Mouse (Mus musculus): Measurements from ENCODE around the gene Umad1.

The Umad1 gene

DNA sequence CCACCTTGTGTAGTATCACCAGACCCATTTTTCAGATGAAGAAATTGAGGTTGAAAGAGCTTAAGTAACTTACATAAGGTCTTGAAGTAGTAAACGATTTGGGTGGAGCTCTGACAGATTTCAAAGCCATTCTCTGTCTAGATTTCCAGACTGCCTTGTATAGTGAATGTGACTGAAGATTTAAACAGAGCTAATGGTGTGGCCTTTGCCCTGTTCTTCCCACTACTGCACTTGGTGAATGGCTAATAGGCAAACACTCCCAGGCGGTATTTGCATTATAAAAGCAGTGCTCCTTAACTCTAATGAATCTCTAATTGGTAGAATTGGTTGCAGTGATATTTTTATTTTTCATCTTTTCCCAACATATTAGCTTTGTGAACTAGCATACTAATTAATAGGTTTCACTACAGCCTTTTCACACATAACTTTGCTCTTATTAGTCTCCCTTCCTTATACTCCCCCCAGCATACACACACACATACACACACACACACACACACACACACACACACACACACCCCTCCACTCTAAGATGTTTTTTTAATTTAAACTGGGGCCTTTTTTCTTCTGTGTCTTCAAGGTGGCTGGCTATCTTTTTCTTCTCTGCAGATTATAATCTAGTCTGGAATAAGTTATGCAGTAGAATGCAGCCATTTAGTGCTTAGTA is 109.2 kb downstream of the Umad1 start:
- DNase-seq (ENCODE audit: low spot score in 2 of 2) = no peak

DNA sequence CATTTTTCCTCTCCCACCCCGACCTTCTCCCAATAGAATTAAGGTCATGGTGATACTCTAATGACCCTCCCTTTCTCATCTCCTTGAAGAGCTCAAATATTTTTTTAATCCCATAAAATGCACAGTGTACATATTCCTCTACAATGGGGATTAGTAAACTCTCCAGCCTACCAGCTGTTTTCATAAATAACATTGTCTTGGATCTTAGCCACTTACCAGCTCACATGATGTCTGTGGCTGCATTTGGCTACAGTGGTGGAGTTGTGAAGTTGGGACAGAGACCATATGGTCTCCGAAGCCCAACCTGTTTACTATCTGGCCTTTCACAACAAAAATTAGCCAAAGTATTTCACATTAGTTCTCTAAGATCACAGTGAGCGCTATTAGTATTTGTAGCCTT is 111.5 kb downstream of the Umad1 start:
- no peak for DNase-seq (ENCODE audit: low spot score in 2 of 2)

DNA sequence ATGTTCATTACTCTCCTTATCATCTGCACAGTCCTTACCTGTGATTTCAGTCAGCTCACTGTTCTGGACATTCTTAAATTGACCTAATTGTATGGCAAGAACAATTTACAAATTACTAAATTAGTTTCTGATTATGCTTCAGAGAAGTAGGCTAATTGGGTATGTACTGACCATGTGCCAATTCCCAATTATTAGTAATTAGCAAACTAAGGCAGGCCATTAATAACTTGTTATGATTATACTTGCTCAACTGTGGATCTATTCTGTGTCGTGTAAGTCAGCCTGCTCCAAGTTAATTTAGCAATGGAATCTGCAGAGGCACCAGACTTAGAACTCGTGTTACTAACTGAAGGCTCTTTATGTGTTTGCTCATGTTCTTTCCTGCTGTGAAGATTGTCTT is 114.0 kb downstream of the Umad1 start:
- DNase-seq (ENCODE audit: low spot score in 2 of 2) = no peak

DNA sequence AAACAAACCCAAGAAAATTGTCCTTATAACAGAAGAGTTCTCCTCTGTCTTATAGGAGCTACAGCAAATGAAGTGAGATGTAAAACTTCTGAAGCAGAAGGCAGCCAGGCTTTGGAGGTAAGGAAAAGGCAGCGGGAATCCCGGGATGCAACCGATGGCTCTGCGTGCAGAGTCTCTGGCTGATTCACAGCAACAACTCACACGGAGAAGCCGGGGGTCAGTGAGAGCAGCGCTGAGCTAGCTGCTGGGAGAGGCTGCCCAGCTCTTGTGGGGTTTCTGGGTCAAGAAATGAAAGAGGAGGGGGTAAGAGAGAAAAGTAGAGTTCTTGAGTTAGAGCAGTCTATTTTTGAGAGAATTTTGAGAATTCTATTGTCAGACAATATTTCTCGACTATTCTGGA is 114.8 kb downstream of the Umad1 start:
- no peak for DNase-seq (ENCODE audit: low spot score in 2 of 2)

DNA sequence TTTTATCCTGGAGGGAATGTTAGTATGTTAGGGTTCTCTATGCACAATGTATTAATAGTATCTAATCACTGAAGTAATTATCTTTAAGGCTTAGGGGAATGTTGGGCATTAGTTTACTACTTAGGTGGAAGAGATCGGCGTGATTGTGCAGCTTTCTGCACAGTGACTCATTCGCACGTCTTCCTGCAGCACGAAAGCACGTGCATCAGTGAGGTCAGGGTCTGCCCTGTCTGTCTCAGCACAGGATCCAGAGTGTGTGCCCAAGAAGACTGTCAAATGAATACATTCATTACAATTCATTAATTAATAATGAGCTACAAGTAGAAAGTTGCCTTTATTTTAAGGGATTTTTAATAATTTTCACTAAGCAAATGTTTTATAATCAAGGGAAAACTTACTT is 115.2 kb downstream of the Umad1 start:
- DNase-seq (ENCODE audit: low spot score in 2 of 2) = no peak

DNA sequence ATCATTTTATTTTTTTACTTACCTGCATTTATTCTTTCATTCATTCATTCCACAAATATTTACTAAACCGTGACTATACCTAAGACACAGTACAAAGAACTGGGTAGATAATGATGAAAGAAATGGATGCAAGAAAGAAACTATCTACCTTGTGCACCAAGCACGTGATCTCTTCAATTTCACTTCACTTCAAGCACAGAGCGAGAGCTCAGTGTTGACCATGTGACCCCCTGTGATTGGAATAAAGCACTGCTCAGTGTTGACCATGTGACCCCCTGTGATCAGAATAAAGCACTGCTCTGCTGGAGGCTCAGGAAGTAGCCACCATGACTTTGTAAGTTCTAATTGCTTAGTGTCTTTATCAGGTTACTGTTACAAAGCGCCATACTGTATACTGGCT is 115.6 kb downstream of the Umad1 start:
- no peak for DNase-seq (ENCODE audit: low spot score in 2 of 2)

DNA sequence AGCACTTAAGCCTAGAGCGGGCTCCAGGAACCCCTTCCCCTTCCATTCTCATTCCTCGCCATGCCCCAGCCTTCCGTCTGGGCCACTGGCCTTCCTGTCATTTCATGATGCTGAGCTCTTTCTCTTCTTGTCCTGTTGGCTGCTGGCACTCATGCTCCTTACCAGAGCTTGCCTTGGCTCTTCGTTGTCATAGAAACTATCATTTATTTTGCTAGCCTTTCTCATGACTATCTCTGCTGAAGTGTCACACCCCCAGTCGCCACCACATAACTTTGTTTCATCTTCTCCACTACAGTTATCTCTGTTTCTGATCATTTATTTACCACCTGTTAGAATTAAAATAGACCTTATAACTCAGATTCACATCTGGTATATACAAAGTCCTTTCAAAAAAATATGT is 117.3 kb downstream of the Umad1 start:
- DNase-seq (ENCODE audit: low spot score in 2 of 2) = no peak

DNA sequence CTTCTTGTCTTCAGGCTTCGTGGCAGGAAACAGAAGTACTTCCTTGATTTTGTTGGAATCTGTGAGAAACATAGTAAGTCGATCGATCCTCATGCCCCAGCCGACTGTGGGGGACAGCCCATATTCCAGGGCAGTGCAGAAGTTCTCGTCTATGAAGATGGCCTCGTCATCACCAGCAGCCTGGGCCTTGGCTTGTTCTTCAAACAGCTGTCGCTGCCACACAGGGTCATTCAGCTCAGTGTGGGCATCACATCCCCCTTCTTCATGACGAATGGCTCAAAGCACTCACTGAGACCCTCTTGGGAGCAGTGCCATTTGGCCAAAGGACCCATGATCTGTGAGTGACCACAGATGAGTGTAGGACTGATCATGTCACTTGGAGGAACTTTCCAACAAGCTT is 118.6 kb downstream of the Umad1 start:
- no peak for DNase-seq (ENCODE audit: low spot score in 2 of 2)

DNA sequence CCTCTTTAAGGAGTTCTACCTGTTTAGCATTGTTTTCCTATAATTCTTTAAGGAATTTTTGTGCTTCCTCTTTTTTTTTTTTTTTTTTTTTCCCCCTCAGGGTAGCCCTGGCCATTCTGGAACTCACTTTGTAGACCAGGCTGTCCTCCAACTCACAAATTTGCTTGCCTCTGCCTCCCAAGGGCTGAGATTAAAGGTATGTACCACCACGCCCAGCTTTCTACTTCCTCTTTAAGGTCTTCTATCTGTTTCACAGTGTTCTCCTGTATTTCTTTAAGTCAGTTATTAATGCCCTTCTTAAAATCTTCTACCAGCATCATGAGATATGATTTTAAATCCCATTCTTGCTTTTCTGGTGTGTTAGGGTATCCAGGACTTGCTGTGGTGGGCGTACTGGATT is 130.2 kb downstream of the Umad1 start:
- DNase-seq (ENCODE audit: low spot score in 2 of 2) = no peak

DNA sequence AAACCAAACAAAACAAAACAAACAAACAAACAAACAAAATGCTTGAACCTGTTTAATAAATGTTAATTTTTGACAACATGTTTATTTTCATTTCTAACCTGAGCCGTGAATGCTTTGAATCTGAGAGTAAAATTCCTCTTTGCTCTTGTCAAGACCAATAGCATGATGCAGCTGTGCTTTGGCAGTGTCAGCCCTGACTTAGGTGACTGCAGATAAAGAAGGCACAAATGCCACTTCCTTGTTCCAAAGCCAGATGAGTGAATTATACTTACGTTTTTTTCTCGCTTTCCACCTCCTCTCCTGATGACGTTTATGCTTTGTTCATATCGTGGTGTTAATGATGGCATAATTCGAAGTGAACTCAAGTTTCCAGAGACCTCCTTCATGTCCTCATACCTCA is 131.2 kb downstream of the Umad1 start:
- no peak for DNase-seq (ENCODE audit: low spot score in 2 of 2)

DNA sequence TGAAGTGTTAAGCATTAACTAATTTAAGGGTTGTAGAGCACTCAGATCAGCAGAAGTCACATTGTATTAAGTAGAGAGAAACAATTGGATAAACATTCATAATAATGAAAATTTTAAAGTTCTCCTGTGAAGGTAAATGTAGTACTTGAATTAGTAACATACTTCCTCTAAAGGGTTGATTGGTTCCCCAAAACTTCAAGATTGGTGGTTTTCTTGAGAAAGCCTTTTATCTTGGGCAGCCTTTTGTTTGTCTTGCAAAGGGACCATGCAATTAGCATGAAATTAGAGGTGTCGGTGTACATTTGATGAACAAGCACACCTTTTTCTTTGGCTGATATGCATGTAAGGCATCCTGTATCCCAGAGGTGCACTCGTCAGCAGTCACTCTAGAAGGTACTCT is 131.8 kb downstream of the Umad1 start:
- no peak for DNase-seq (ENCODE audit: low spot score in 2 of 2)

DNA sequence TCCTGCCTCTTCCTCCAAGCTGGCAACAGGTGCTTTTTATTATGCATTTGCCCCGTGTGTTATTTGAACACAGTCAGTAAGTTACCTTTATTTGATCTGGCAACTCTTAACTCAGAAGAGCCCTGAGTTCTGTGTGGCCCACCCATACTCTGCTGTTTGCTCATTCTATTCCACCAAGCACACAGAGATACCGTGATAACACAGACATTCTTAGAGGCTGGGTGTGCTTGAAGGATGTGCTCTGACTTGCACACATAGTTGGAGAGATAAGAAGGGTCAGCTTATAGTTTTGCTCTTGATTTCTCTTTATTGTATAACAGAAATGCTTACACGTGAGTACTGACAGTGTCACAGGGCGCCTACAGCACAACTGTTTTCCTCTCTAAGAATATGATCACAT is 133.9 kb downstream of the Umad1 start:
- no peak for DNase-seq (ENCODE audit: low spot score in 2 of 2)

DNA sequence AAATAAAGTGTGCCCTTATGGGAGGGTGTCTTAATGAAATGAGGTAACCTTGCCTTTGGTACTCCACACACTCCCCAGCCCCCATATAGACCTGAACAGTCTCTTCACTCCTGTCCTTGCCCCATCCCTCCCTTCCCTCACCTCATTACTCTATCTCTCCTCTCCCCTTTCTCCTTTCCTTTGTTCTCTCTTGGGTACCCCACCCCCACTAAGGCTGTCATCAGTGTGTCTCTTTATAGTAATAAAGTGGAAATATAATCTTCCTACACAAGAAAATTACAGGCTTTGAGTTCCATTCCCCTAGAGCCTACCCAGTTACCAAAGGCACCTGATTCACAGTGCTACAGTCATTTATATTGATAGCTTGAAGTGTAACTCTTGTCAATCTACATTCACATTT is 135.0 kb downstream of the Umad1 start:
- DNase-seq (ENCODE audit: low spot score in 2 of 2) = no peak

DNA sequence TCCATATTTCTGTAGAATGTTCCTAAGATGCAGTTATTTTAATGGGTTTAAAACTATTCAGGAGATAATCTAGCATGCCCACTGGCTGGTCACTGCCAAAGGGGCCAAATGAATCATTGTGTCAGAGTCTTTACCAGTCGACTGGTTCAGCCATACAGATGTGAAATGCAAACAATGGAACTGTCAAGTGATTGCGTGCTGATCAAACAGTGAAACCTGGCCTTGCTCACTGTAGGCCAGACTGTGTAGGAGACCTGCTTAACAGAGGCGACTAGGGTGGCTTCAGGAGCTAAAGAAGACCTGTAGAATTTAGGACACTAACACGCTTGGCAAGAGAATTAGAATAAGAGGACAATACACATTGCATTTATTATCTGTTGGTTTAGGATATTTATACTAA is 136.0 kb downstream of the Umad1 start:
- DNase-seq (ENCODE audit: low spot score in 2 of 2) = no peak

DNA sequence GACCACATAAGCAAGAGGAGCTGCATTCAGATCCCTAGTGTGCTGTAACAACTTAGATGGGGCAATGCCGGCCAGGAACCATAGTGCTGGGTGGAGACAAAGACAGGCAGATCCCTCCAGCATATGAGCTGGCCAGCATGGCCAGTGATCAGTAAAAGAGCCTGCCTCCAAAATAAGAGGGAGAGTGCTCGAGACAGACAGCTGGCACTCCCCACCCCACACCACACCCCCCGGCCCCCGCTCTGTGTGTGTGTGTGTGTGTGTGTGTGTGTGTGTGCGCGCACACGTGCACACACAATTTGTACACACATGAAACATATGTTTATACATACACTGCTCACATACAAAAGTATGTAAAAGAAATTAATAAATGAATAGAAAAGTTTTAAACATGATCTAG is 138.2 kb downstream of the Umad1 start:
- DNase-seq (ENCODE audit: low spot score in 2 of 2) = no peak

DNA sequence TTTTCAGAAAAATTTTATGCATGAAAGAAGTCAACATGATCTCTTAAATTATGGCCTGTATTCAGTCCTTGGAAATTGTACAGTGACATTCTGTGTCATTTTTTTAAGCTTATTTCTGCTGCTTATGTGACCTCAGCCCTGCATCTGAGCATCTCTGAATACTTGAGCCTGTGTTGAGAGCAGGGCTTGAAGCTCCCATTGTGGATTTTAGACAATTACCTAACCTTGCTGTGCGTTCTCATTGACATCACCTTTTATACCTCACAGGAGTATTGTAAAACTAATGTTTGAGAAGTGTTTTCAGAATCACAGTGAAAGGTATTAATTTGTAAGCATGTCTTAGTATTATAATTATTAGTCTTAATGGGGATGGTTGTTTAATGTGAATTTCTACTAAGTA is 140.6 kb downstream of the Umad1 start:
- no peak for DNase-seq (ENCODE audit: low spot score in 2 of 2)

DNA sequence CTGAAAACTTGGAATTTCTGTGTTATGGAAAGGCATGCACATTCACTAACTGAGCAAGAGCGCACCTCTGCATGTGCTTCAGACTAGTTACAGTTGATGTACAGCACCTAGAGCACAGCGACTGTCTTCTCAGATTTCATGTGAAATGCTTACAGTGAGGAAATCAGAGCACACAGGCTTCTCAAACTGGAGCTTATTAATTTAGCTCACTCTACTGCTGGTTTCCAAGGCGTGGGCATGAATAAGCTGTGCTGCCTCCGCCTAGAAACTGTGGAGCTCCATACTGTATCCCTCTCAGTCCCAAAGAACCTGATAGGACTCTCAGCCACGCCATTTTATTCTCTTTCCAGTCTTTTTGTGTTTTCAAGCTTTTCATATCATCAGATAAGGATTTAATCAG is 144.0 kb downstream of the Umad1 start:
- no peak for DNase-seq (ENCODE audit: low spot score in 2 of 2)

DNA sequence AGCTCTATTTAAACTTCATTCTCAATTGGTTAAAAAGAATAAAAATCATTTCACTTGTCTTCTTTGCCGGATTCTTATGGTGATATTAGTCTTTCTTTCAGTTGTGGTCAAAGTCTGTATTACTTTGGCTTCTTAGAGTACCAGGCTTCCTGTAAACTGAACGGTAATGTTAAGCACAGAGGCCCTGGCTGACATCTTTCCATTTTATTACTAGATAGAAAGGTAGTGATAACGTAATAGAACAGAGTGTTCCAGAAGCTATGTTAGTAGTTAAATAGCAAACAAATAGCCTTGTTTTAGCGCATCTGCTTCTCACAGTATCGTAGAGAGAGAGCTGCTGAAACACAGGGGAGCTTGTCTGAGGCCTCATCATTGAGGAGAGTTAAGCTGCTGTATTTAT is 146.8 kb downstream of the Umad1 start:
- DNase-seq (ENCODE audit: low spot score in 2 of 2) = no peak

DNA sequence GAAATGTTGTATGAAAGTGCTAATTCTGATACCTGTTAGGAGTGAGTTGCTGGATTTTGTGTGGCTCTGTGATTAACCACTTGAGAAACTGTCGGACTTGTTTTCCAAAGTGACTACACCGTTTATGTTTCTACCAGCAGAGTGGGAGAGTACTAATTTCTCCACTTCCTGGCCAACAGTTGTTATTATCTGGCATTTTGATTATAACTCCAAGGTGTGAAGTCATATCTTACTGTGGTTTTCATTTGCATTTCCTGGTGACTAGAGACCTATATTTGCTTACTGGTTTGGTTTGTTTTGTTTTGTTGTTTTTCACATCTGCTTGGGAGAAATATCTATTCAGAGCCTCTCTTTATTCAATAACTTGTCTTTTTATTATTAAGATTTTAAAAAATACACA is 149.2 kb downstream of the Umad1 start:
- no peak for DNase-seq (ENCODE audit: low spot score in 2 of 2)

DNA sequence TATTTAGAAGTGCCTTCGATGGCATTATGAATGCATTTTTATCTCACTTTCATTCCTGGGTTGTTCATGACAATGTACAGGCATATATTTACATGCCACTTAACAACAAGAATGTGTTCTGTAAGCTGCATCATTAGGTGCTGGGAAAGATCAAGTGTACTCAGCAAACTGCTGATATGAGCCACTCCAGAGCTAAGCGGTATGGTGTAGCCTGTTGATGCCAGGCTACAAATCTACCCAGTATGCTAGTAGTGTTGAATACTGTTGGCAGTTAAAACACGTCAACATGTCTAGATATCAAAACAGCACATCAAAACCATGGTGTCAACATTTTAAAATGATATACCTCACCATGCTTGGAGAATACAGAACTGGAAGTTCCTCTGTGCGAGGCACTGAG is 150.8 kb downstream of the Umad1 start:
- no peak for DNase-seq (ENCODE audit: low spot score in 2 of 2)

DNA sequence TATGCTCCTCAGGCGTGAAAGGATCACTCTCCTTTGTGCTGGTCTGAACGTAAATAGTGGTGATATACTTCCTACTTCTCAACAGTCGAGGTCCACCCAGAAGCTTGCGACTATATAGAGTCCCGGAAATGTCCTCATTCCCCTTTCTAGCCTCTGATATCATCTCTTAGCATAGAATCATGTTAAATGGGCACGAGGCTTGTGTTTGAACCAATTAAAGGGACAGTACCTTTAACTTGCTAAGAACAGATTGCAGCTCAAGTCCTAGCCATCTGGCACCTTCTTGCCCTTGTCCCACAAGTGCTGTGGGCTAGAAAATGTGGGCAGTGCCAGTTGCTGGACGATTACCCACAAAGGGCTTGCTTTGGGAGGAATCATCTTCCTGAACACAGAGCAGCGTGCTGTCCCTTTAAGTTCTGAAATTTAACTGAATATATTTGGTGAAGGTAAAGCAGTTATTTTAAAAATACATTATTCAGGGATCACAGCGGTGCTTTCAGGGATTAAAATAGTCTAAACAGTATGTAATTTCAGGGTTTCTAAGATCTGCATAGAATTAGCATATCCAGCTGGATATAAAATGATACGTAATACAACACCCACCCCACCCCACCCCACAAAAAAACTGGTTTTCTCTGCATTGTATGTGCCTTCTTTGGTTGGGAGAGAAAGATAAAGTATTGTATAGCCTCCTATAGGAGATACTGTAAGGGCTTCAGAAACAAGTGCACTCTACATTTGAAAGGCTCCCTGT is 153.9 kb downstream of the Umad1 start:
- no peak for DNase-seq (ENCODE audit: low spot score in 2 of 2)

DNA sequence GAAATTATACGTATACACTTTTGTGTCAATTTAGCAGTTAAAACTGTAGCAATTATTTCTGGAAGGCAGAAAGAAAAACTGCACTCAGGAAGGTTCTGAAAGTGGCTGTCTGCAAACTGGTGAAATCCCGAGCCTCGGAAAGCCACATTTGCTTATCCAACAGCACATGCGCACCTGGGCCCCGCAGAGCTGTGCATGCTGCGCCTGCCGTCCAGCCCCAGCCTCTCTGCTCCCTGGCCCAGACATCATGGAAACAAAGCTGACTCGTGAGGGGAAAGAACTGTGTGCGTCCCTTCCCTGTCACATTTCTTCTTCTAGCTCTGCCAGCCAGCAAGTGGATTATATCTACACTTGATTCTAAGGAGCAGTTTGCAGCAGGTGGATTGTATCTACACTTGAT is 154.9 kb downstream of the Umad1 start:
- DNase-seq (ENCODE audit: low spot score in 2 of 2) = no peak

DNA sequence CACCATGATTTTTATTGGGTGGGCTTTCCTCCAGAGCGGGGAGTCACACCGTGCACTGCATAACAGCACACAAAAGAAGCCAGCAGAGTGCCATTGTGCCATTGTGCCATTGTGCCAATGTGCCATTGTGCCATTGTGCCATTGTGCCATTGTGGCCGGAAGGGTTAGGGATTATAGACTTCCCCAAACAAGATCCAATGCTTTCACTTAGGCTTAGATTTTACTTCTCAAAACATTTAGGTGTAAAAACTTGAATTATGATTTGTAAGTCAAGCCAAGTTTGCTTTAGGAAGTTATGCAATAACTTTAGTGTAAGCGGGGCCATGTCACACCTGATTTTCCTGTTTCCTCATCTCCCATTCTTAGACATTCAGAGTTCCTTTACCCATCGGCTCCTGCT is 156.7 kb downstream of the Umad1 start:
- no peak for DNase-seq (ENCODE audit: low spot score in 2 of 2)

All from frontal cortex, postnatal 10 days (tissue).